Mouse (Mus musculus) thymus, postnatal 10 days (tissue): ENCODE results near the gene Anks6.

Experiments used
- DNase-seq, 2 experiments: peaks; one replicate each; pipeline ENCODE4 v3.0.0; 2021; ENCODE audit warnings: low spot score in 2 of 2

Anks6 gene

GRCm38 (mm10) chr4:46990281-46991015, 66.8 kb downstream of the Anks6 start:
- DNase-seq = no peak

- DNase-seq = peak; percentile 27 to 48
Measured at GRCm38 (mm10) chr4:46989842-46990241, 67.4 kb downstream of the Anks6 start.

- DNase-seq = no peak
Measured at GRCm38 (mm10) chr4:46988824-46989223, 68.4 kb downstream of the Anks6 start.

GRCm38 (mm10) chr4:46988257-46988656, 69.0 kb downstream of the Anks6 start:
- no peak for DNase-seq

GRCm38 (mm10) chr4:46987809-46988208, 69.4 kb downstream of the Anks6 start:
- DNase-seq = no peak

GRCm38 (mm10) chr4:46986054-46986453, 71.2 kb downstream of the Anks6 start:
- no peak for DNase-seq

- DNase-seq = no peak
Measured at GRCm38 (mm10) chr4:46982912-46983311, 74.3 kb downstream of the Anks6 start.

GRCm38 (mm10) chr4:46982094-46982493, 75.1 kb downstream of the Anks6 start:
- DNase-seq = no peak

GRCm38 (mm10) chr4:46978371-46978770, 78.9 kb downstream of the Anks6 start:
- no peak for DNase-seq

- no peak for DNase-seq
Measured at GRCm38 (mm10) chr4:46977161-46977560, 80.1 kb downstream of the Anks6 start.

- no peak for DNase-seq
Measured at GRCm38 (mm10) chr4:46976671-46977071, 80.6 kb downstream of the Anks6 start.

- DNase-seq = no peak
Measured at GRCm38 (mm10) chr4:46973322-46973721, 83.9 kb downstream of the Anks6 start.

GRCm38 (mm10) chr4:46967981-46968380, 89.2 kb downstream of the Anks6 start:
- no peak for DNase-seq

GRCm38 (mm10) chr4:46966551-46966950, 90.7 kb downstream of the Anks6 start:
- DNase-seq = no peak
